Mouse (Mus musculus) cortical plate, adult 2 months (tissue): ENCODE results near the gene Tesmin.

Source experiments
- CTCF ChIP-seq: fragments of 200-500 bp; IDR thresholded peaks from 2 replicates; pipeline ENCODE4 v1.5.1; 2011; ENCODE audit warnings: mild to moderate bottlenecking, control low read depth, low read length; ENCODE audit not compliant: insufficient read depth; ENCODE audit errors: extremely low read depth
- POLR2A ChIP-seq: fragments of 200-500 bp; IDR thresholded peaks from 2 replicates; pipeline ENCODE4 v1.6.1; 2011; ENCODE audit warnings: mild to moderate bottlenecking, low read length, control low read depth; ENCODE audit not compliant: insufficient read depth; ENCODE audit errors: extremely low read depth

DNA sequence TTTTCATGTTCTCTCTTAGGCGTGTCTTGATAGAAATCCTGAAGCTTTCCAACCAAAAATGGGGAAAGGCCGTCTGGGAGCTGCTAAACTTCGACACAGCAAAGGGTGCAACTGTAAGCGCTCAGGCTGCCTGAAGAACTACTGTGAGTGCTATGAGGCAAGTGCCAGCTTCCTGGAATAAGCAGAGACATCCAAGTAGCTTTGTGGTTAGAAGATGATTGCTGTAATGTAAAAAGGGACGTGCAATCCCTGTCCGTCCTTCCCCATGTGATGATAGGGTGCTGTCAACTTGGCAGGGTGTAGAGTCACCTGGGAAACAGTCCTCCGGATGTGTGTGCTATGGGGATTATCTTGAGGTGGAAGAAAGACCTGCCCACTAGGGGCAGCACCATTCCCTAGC, 15.4 kb downstream of the Tesmin start:
- no peak for TF ChIP-seq POLR2A
- no peak for TF ChIP-seq CTCF
